Mouse (Mus musculus) thymus, adult 2 months (tissue): ENCODE results near the gene AC129217.1.

Experiments used
- CTCF ChIP-seq: fragments of 200-500 bp; IDR thresholded peaks from 2 replicates; pipeline ENCODE4 v1.5.1; 2012; ENCODE audit warnings: mild to moderate bottlenecking, control low read depth, low read length, moderate library complexity, borderline replicate concordance; ENCODE audit not compliant: control insufficient read depth, poor library complexity, insufficient read depth; ENCODE audit errors: extremely low read depth
- POLR2A ChIP-seq: fragments of 200-500 bp; IDR thresholded peaks from 2 replicates; pipeline ENCODE4 v1.6.1; 2012; ENCODE audit warnings: mild to moderate bottlenecking, low read length, control low read depth, moderate library complexity; ENCODE audit not compliant: control insufficient read depth, poor library complexity, insufficient read depth; ENCODE audit errors: extremely low read depth

- TF ChIP-seq POLR2A: no peak
- no peak for TF ChIP-seq CTCF
Observed at GRCm38 (mm10) chr19:8789171-8789570, 40.4 kb upstream of the AC129217.1 start.
